Mouse (Mus musculus) ES-CJ7 (cell line): ENCODE results near the gene Selp.

Experiments used
- DNase-seq: peaks from one replicate; pipeline ENCODE4 v3.0.0; 2011; ENCODE audit warnings: low read depth, low spot score

Gene Selp

DNA sequence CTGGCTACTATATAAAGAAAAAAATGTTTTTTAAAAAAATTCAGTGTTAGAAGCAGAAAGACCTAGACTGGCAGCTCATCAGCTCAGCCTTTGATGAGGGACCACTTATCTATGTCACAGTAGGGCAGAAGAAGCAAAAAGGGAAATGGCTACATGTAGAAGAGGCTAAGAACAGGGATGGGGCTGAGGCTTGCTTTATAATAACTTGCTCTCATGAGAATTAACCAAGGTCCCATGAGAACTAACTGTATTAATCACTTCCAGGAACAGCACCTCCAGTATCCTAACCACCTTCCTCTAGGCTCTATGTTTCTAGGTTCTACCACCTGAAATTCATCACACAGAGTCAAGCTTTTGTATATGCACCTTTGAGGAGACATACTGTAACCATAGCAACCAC is 61.8 kb downstream of the Selp start:
- DNase-seq, result no peak

DNA sequence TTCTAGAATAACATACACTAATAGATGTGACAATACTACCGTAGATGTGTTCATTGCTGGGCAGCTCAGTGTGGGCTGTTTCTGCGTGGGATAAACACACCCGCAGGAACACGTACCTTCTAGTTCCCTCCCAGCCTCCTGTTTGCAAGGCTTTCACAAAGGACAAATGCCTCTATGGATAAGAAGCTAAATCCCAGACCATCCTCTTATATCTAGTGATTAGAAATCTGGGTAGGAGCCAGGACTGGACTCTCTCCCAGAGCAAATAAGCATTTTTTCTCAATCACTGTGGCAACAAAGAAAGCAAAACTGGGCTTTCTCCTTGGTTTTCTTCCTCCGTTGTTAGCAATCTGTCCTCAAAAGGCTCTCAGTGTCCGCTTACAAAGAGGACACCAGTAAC is 63.4 kb downstream of the Selp start:
- DNase-seq, result no peak

DNA sequence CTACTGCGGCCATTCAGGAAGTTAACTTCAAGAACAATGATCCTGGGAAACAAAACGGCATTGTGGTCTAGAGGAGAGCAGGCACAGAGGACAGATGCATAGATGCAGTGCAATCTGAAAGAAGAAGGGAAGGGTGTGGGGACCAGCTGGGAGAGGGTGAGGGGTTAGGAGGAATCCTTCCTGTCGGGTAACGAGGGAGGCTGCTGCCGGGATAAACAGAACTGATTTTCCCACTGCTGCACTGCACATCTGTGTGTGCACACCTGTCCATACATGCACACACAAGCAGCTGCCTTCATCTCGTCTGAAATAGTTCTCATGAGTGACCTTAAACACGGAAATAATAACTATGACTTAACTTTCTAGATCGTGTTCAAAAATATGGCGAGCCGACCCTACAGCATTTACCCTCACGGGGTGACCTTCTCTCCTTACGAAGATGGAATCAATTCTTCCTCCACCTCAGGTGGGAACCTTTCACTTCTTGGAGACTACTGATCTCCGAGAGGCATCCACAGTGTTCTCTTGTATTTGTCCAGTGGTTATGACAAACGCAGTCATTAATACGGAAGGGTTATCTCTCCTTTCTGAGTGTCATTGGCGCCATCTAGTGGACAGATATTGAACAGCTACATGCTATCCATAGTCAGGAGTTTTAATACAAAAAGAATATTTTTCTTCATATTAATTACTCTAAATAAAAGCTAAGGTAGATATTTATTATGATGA is 69.2 kb downstream of the Selp start:
- peak; percentile 55 for DNase-seq

DNA sequence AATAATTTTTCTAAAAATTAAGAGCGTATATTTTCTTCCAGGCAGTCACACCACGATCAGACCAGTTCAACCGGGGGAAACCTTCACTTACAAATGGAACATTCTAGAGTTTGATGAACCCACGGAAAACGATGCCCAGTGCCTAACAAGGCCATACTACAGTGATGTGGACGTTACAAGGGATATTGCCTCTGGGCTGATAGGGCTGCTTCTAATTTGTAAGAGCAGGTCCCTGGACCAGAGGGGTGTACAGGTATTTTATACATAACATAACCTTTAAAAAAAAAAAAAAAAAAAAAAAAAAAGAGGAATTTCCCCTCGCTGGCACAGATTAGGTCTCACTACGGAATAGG is 69.8 kb downstream of the Selp start:
- DNase-seq, result no peak

DNA sequence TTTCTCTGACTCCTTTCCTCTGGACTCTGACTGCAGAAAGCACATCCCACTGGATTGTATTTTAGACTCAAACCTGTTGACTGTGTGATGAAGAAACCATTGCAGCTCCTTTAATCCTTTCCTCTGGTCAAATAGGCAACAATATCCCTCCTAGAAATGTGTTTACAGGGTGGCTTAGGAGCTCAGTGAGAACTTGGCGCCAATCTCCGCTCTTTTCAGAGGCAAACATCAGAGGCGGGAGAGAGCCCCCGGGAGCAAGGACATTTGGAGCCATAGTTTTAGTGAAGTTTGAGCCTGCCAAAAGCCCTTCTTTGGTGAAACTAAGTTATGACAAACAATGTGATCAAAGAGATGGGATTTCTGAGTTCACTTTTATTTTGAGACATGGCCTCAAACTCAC is 70.3 kb downstream of the Selp start:
- no peak for DNase-seq

DNA sequence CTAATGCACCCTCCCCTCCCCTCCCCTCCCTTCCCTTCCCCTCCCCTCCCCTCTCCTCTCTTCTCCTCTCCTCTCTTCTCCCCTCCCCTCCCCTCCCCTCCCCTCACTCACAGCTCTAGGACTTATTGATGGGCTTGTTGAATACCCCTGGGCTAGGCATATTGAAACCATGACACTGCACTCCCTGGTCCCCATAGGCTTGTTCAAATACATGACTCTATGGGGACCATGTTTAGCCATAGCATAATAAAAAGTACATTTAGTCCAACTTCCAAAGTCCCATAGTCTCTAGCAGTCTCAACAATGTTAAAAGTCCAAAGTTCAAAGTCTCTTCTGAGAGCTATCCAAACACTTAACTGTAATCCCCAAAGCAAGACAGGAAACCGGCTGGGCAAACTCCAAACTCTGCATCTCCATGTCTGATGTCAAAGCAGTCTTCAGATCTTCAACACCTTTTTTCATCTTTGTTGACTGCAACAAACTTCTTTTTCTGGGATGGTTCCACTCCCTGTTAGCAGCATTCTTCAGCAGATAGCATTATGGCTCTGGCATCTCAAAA is 72.0 kb downstream of the Selp start:
- DNase-seq, result no peak

DNA sequence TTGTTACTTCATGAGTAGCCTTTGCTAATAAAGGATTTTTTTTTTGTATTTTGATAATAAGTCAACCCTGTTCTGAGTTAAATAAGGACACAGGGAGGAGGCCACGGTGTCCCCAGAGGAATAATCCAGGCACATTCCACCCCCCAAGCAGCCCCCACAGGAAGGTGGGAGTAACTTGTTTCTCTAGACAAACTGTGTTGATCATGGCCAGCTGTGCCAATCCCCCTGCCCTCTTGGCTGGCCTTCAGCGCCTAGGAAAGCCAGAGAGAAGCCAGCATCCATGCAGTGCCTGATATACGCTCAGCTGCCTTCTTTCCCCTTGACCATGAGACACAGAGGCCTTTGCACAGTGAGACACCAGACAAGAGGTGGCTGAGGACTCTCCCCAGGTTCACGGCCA is 84.5 kb downstream of the Selp start:
- no peak for DNase-seq
